Mouse (Mus musculus): ENCODE measurements around the gene Glp2r.

Glp2r gene

GRCm38 (mm10) chr11:67640299-67640698 is 130.7 kb downstream of the Glp2r start:
- in situ Hi-C loops (cut with MboI, MseI) = loop anchor here (5.0 kb wide), 1 partner anchor 113 kb away; no protein-coding TSS in a partner anchor

DNA sequence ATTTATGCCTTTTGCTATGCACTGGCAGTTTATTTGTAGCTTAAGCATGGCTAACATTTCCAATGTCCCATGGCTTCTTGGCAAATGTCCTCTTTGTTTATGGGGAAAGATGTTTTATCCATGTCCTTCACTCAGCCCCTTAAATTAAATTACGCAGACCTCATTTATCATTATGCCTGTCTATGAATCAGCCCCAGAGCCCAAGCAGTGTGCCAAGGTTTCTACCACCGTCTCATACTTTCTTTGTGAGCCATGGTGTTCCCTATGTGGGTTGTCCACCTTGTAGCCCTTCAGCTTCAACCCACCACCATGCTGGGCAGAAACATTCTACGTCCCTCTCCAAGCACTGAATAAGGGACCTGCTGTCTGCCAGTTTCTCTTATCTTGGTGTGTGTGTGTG is 132.6 kb downstream of the Glp2r start:
- in situ Hi-C loops (cut with MboI, MseI) = no loop called here

- in situ Hi-C loops (cut with MboI, MseI) = no loop called here
These were observed 133.9 kb downstream of the Glp2r start for GRCm38 (mm10) chr11:67636905-67637586.

GRCm38 (mm10) chr11:67636201-67636600 is 134.8 kb downstream of the Glp2r start:
- in situ Hi-C loops (cut with MboI, MseI) = no loop called here

DNA sequence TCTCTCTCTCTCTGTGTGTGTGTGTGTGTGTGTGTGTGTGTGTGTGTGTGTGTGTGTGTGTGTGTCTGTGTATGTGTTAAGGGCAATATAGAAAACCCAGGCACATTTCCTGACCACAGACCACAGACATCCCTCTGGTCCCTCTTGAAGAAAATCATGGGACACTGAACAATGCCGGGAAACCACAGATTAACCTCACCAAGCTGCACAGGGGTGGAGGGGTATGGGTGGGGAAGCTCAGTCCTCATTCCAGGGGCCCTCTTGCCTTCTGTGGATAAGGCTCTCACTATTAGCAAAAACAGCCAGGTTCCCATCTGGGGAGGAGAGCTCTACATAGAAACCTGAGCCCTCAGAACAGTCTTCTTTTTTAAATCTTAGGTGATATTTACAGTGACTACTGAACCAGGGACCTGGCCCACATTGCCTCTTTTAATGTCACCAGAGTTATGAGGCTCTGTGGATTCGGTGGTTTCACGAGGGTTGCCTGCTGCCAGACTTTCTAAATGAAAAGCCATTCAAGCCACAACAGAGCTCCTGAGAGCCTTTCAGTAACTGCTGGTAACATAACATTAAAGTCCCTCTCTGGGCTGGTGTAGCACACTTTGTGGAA is 137.2 kb downstream of the Glp2r start:
- in situ Hi-C loops (cut with MboI, MseI) = no loop called here

DNA sequence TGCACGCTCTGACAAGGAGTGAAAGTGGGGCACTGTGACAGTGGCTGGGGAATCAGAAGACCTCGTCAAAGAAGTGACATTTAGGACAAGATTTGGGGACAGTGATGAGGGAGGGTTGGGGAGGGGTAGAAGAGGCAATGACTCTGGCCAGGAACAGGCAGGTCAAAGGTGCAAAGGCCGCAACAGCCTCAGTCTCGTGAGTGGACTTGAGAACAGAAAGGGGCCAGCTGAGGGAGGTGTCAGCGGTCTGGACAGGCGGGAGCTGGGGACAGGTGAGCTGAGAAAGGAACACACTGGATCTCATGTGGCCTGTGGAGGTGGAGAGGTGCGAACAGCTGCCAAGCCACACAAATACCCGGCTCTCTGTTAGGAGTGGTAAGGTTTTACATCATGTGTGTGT is 138.0 kb downstream of the Glp2r start:
- in situ Hi-C loops (cut with MboI, MseI) = no loop called here

DNA sequence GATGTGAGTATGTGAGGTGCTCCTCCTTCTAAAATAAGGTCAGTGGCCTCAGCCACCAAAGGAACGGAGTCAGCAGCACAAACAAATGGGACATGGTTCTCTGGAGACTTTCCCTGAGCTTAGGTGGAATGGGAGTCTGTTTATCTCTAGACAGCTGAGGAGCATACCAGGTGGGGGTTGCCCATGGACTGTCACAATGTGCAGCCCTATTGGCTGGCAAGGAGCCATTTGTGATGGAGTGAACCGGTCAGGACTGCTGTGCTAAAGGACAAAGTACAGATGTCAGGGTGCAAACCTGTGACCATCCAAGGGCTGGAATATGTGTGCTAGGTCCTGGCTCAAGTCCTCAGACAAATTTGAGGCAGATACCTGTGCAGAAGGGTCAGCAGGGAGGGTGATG is 142.4 kb downstream of the Glp2r start:
- in situ Hi-C loops (cut with MboI, MseI) = no loop called here

DNA sequence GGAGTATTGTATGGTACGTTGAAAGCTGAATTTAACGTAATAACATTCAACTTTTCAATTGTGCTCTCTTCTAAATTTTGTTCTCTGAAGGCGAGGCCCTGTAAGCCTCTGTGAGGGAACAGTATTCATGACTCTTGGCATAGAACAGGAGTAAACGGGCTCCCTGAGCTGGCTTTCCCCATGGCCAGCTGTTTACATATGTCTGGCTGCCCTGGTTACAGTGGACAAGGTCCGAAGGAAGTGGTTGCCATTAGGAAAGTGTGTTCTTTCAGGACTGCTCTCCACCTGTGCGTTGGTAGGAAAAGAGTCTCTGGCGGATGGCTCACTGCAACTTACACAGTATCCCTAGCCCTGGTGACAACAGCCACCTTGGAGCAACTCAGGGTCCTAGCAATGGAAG is 143.8 kb downstream of the Glp2r start:
- in situ Hi-C loops (cut with MboI, MseI) = no loop called here

DNA sequence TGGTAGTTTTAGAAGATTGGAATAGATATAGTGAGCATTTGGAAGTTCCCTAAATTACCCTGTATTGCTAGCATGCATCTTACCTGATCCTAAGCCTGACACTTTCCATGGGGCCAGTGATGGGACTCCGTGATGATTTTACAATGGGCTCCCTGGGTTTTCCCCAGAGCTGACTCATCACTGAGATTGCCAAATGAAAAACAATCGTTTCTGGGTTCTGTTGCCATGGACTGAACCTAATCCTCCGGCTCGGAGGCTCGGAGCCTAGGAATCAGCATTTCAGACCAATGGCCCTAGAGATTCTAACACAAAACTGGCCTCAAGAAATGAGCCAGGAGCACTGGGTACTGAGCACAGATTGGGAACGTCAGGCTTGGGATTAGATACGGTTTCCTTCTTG is 148.6 kb downstream of the Glp2r start:
- in situ Hi-C loops (cut with MboI, MseI) = loop anchor here (25.0 kb wide), 1 partner anchor 1840 kb away; no protein-coding TSS in a partner anchor

GRCm38 (mm10) chr11:67616557-67617239 is 154.3 kb downstream of the Glp2r start:
- in situ Hi-C loops (cut with MboI, MseI) = loop anchor here (25.0 kb wide), 1 partner anchor 1846 kb away; no protein-coding TSS in a partner anchor

GRCm38 (mm10) chr11:67612158-67612839 is 158.7 kb downstream of the Glp2r start:
- in situ Hi-C loops (cut with MboI, MseI) = loop anchor here (25.0 kb wide), 1 partner anchor 1850 kb away; no protein-coding TSS in a partner anchor
